Mouse (Mus musculus): ENCODE results near the gene Gm49776.
"Not testable (repeated sequence)": the region's sequence is repeated elsewhere in the genome, so short reads cannot be mapped to it uniquely, and the experiment has no call there.

Gene Gm49776

DNA sequence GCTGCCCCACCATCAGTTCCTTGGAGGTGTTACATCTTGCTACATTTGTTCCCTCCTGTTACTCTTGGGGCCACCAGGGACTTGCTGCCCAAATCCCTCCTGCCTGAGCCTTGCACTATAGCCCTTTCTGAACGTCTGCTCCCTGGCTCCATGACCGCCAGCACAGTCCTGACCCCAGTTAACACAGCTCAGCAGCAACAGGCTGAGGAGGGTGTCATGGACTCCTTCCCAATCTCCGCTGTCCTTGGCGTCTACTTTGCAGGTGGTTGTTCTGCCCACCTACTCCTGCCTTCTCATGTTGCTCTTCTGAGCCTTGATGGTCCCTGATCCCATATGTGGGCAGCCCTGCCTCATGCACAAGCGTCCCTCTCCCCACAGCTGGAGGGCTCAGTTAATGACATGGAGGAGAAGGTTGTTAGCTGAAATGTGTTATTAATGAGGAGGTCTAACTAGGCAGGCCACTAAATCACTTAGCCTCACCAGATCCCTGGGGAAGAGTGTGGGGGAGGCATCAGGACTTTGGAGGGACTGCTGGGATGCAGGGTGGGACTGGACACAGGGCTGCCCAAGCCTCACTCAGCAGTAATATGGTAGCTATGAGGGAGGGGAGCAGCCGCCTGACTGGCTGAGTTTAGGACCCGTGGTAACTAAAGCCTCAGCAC lies 54.6 kb downstream of the Gm49776 start:
- no peak for DNase-seq (ENCODE audit: low spot score in 2 of 2)

DNA sequence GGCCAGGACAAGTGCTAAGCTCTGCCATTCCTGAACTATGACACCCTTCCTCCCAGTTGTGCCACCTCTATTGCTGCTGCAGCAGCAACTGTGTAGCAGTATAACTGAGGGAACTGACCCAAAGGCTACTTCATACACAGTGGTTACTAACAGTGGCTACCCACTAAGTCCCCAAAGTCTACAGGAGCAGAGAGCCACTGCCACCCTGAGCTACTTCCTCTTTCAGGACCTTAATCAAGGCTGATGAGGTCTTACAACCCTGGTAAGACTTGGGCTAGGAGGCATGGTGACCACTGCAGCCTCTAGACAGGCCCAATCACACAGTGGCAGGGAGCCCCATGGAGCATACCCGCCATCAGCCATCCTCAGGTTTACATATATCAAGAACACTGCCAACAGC lies 56.1 kb downstream of the Gm49776 start:
- no peak for DNase-seq (ENCODE audit: low spot score in 2 of 2)

DNA sequence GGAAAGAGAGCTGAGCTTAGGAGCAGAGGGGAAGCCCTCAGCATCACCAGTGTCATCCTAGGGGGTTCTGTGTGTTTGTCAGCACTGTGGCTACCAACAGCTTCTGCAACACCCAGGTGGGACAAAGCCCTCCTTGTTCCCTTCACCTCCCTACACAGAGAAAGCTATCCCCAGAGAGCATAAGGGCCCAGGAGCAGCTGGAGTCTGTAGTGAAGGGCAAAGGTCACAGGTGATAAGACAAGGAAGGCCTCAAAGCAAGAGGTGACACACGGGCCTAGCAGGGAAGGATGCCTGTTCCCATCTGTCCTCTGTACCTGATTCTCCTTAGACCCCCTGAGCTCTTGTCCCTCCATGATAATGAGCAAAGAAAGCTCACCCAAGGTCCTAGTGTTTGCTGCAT lies 56.5 kb downstream of the Gm49776 start:
- DNase-seq (ENCODE audit: low spot score in 2 of 2), result no peak

DNA sequence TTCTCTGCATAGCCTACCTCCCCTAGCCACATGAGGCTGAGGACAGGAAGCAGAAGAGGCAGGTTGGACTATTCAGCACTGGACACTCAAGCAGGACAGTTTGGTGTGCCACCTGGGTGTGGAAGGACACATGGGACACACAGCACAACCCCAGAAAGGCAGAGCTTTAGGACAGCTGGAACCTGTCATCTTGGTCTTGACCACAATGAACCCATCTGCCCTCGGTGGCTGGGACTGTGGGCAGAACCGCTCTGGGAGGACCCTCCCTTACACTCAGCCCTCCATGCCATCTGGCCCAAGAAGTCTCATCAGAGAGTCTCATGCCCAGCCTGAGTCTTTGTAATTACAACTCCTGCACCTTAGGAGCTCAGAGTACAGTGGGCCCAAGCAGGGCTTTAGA lies 58.1 kb downstream of the Gm49776 start:
- DNase-seq (ENCODE audit: low spot score in 2 of 2), result no peak

DNA sequence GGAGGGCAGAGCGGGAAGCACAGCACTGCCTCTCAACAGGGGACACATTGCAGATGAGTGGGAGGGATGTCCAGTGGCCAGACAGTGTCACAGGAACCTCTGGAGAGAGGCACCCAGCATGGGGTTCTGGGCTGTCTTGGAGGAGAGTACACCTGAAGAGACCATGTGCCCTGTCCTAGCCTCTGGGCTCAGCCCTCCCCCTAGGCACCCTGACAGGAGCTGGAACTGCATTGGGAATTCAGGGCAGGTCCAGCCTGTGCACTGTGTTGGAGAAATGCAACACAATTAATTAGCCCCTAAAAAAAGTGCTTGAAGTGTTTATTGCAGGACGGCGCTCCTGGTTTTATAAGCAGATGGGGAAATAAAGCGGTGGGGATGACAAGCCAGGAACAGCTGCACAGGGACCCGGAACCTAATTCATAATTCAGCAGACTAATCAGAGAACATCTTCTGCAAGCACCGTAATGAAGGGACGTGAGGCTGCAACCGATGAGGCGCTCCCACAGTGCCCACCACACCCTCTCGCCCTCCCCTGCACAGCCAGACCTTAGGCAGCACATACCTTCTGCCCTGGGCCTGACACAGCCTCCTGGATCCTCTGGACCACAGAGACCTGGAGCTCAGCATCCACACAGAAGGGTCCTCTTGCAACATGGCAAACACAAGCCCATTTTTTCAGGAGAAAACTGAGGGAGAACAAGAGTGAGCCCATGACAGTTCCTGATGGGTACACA lies 59.6 kb downstream of the Gm49776 start:
- no peak for DNase-seq (ENCODE audit: low spot score in 2 of 2)

DNA sequence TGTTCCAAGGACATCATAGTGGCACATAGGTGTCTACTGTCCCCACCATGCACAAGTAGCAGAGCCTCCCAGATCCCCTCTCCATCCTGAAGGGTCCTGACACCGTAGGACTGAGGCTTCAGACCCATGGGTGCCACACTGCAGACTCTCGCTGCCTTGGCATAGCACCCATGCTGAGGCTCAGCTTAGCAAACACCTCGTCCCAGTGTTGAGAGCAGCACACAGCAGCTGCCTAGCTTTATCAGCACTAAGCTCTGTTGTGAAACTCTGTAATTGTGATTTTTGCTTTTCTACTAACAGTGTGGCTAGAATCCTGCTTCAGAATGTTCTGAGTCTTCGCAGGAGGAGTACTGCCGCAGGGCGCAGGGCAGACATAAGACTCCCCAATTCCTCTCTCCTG lies 60.2 kb downstream of the Gm49776 start:
- DNase-seq (ENCODE audit: low spot score in 2 of 2), result no peak

DNA sequence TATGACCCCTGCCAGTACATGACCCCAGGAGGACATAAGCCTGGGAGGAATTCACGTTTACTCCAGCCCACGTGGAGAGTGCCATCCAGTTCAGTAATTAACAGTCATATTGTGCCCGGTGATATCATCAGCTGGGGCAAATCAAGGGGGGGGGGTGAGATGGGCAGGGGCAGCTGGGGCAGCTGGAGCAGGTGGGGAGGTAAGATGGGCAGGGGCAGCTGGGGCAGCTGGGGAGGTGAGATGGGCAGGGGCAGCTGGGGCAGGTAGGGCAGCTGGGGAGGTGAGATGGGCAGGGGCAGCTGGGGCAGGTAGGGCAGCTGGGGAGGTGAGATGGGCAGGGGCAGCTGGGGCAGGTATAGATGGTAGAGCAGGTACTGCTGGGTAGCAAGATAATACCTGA lies 62.6 kb downstream of the Gm49776 start:
- not testable (repeated sequence) for DNase-seq (ENCODE audit: low spot score in 2 of 2)

Data from thymus, postnatal 10 days (tissue).